ENCODE assay signal across 11 mouse cellular contexts in genomic region chr14:122227454-122227951, GRCm38 (mm10). TPM values are rescaled to one million over a fixed set of nuclear protein-coding genes. Genes with fewer than 3 reads are reported as not detected.
DNase-seq lines count a peak whose midpoint lies in the region; ATAC-seq lines count a peak whose summit lies in the region.
"Had no signal": no experiment of that assay in that cellular context is flagged by ENCODE, and none has a peak within 500 bp of the region (broad histone marks: within the 10 kb centered on the region; RNA-seq: fewer than 3 reads in every experiment).

No protein-coding gene starts in this region.

- H3K27ac ChIP-seq in forebrain, embryonic 13.5 days, result peak overlapping the region; percentile 65
- no peak overlapping the region for H3K27ac ChIP-seq in limb, embryonic 11.5 days (replicated peaks; ENCODE audit: low read depth, low read length)
- H3K27ac ChIP-seq in neural tube, embryonic 14.5 days (ENCODE audit: low read depth, low read length), result no peak overlapping the region
- H3K27ac ChIP-seq: heart, embryonic 13.5 days; macrophage had no signal

- H3K9me3 ChIP-seq in forebrain, embryonic 13.5 days (replicated peaks), result no peaks in the 10 kb centered on the region
- no peaks in the 10 kb centered on the region for H3K9me3 ChIP-seq in limb, embryonic 11.5 days (ENCODE audit: control insufficient read depth, low read length)
- no peaks in the 10 kb centered on the region for H3K9me3 ChIP-seq in neural tube, embryonic 14.5 days (ENCODE audit: control insufficient read depth, low read length)
- H3K9me3 ChIP-seq: heart, embryonic 13.5 days had no signal

- WGBS in forebrain, embryonic 13.5 days, result 2% methylated on average over 14 of the region's 14 CpGs
- 38% methylated on average over 14 of the region's 14 CpGs for WGBS in limb, embryonic 11.5 days
- WGBS in neural tube, embryonic 14.5 days, result 6% methylated on average over 14 of the region's 14 CpGs

- peak; percentile 61 for DNase-seq in embryo, embryonic 10.5 days (ENCODE audit: low spot score)
- no peak for DNase-seq in embryo, embryonic 11 days
- DNase-seq in limb, embryonic 11.5 days (ENCODE audit: low spot score), result peak; percentile 48
- no peak for DNase-seq in thymus, adult 18-20 months
- DNase-seq in adrenal gland, adult 18-20 months (ENCODE audit: low spot score in 2 of 2), result no peak
- no peak for DNase-seq in kidney, postnatal 10 days
- DNase-seq: thymus, postnatal 4 days had no signal

- H3K36me3 ChIP-seq in forebrain, embryonic 13.5 days (ENCODE audit: poor library complexity, severe bottlenecking), result no peaks in the 10 kb centered on the region
- no peaks in the 10 kb centered on the region for H3K36me3 ChIP-seq in limb, embryonic 11.5 days (ENCODE audit: control insufficient read depth, insufficient read depth, low read length)
- H3K36me3 ChIP-seq in neural tube, embryonic 14.5 days (ENCODE audit: control insufficient read depth, insufficient read depth, low read length), result no peaks in the 10 kb centered on the region
- H3K36me3 ChIP-seq: heart, embryonic 13.5 days had no signal

- peaks cover 64% of the 10 kb centered on the region for H3K27me3 ChIP-seq in forebrain, embryonic 13.5 days
- peaks cover 3% of the 10 kb centered on the region; the same call in 1 of the 2 replicates for H3K27me3 ChIP-seq in limb, embryonic 11.5 days (ENCODE audit: control insufficient read depth, insufficient read depth, low read length)
- peaks cover 31% of the 10 kb centered on the region for H3K27me3 ChIP-seq in neural tube, embryonic 14.5 days (ENCODE audit: control insufficient read depth, insufficient read depth, low read length)

- peak overlapping the region; percentile 17; the same call in 1 of the 2 replicates for H3K9ac ChIP-seq in forebrain, embryonic 13.5 days
- no peak overlapping the region for H3K9ac ChIP-seq in limb, embryonic 11.5 days (ENCODE audit: low read length)
- H3K9ac ChIP-seq in neural tube, embryonic 14.5 days (replicated peaks; ENCODE audit: low read depth, low read length), result no peak overlapping the region
- H3K9ac ChIP-seq: heart, embryonic 13.5 days had no signal

- H3K4me2 ChIP-seq in forebrain, embryonic 13.5 days, result peak overlapping the region; percentile 38
- no peak overlapping the region for H3K4me2 ChIP-seq in limb, embryonic 11.5 days (ENCODE audit: low read depth, severe bottlenecking)
- H3K4me2 ChIP-seq in neural tube, embryonic 14.5 days (ENCODE audit: low read depth, low read length), result 0 out of 2 replicates have a peak overlapping the region, but pooled peaks have one; percentile 18
- H3K4me2 ChIP-seq: heart, embryonic 13.5 days had no signal

- no peak for ATAC-seq in forebrain, embryonic 13.5 days
- ATAC-seq in limb, embryonic 11.5 days (ENCODE audit: insufficient number of reproducible peaks, low FRiP score, low TSS enrichment, low read depth), result peak; percentile 11; the same call in 1 of the 2 replicates
- ATAC-seq in neural tube, embryonic 14.5 days (ENCODE audit: low read depth), result no peak

- peak overlapping the region; percentile 6; the same call in 1 of the 2 replicates for H3K4me3 ChIP-seq in forebrain, embryonic 13.5 days
- H3K4me3 ChIP-seq in limb, embryonic 11.5 days (ENCODE audit: low read depth, low read length), result no peak overlapping the region
- H3K4me3 ChIP-seq in neural tube, embryonic 14.5 days (ENCODE audit: low read depth, low read length), result no peak overlapping the region
- H3K4me3 ChIP-seq: heart, embryonic 13.5 days had no signal

- peaks cover 61% of the 10 kb centered on the region for H3K4me1 ChIP-seq in forebrain, embryonic 13.5 days
- peaks cover 22% of the 10 kb centered on the region for H3K4me1 ChIP-seq in limb, embryonic 11.5 days (ENCODE audit: control insufficient read depth, insufficient read depth, low read length)
- H3K4me1 ChIP-seq in neural tube, embryonic 14.5 days (ENCODE audit: control insufficient read depth, insufficient read depth, low read length), result no peaks in the 10 kb centered on the region
- H3K4me1 ChIP-seq: heart, embryonic 13.5 days had no signal

RNA-seq across cellular contexts. Expression of gene Clybl, which starts 46.0 kb away (rescaled TPM):
- 21.0 and 22.9 TPM in 2 replicates for polyA plus RNA-seq in forebrain, embryonic 13.5 days (2015; fragmentation: Nextera tagmentation; extraction: Ambion mirVana)
- polyA plus RNA-seq in limb, embryonic 11.5 days (2014; fragmentation: Nextera tagmentation; extraction: Ambion mirVana), result 27.9 and 28.1 TPM in 2 replicates
- 9.1 and 10.8 TPM in 2 replicates for polyA plus RNA-seq in neural tube, embryonic 14.5 days (2014; fragmentation: Nextera tagmentation; extraction: Ambion mirVana)
- total RNA-seq in adrenal gland, adult 18-20 months (2021), result 100 to 1,000 TPM in 1 of 2 experiments, 10 to 100 TPM in 1; 82.6 to 144 TPM

Comparison
In these comparisons a context has a peak if more than half of its experiments do, and no peak if none do; other contexts are left out.
1. DNase-seq: peak in embryo, embryonic 10.5 days (single experiment) and limb, embryonic 11.5 days (single experiment); none in embryo, embryonic 11 days (single experiment), thymus, adult 18-20 months (0 of 2), adrenal gland, adult 18-20 months (0 of 2) and kidney, postnatal 10 days (single experiment).